Mouse (Mus musculus) myocyte (in vitro differentiated cells): ENCODE measurements at regions not wholly inside any gene's neighbourhood (a gene's known extent, or its start where the extent isn't known, plus 50 kb on each side); places are given as distances from the start of the nearest gene placed in this dataset.

Source experiments
- H3K27me3 ChIP-seq: one replicate; pipeline ENCODE4 v1.6.1; 2011; ENCODE audit not compliant: control insufficient read depth, insufficient read depth, insufficient read length
- H3K36me3 ChIP-seq: one replicate; pipeline ENCODE4 v1.6.1; 2011; ENCODE audit not compliant: control insufficient read depth, insufficient read depth
- H3K4me2 ChIP-seq: one replicate; pipeline ENCODE4 v1.6.1; 2011; ENCODE audit warnings: low read depth, control low read depth
- H3K4me3 ChIP-seq: one replicate; pipeline ENCODE4 v1.5.1; 2011; ENCODE audit warnings: mild to moderate bottlenecking, control low read depth, moderate library complexity
- H3K79me2 ChIP-seq: one replicate; pipeline ENCODE4 v1.6.1; 2011; ENCODE audit not compliant: control insufficient read depth, insufficient read depth
- H3ac ChIP-seq: one replicate; pipeline ENCODE4 v1.6.1; 2011; ENCODE audit not compliant: control insufficient read depth, insufficient read length
- CEBPB ChIP-seq: IDR thresholded peaks from 2 replicates; pipeline ENCODE4 v1.6.1; 2011; ENCODE audit warnings: mild to moderate bottlenecking, moderate library complexity; ENCODE audit not compliant: poor library complexity, insufficient read depth, severe bottlenecking
- E2F4 ChIP-seq: IDR thresholded peaks from one replicate; pipeline ENCODE4 v1.6.1; 2011; ENCODE audit warnings: mild to moderate bottlenecking, control low read depth, moderate library complexity; ENCODE audit not compliant: insufficient read depth
- MAX ChIP-seq: IDR thresholded peaks from one replicate; pipeline ENCODE4 v1.6.1; 2011; ENCODE audit warnings: low read depth, mild to moderate bottlenecking, control low read depth
- MYOD1 ChIP-seq, 3 experiments: IDR thresholded peaks; one replicate each; pipeline ENCODE4 v1.6.1; 2011; ENCODE audit warnings: control low read depth in 2 of 3, low read depth in 2 of 3, mild to moderate bottlenecking in 2 of 3, moderate library complexity in 1 of 3; ENCODE audit not compliant: insufficient read length in 2 of 3, control insufficient read depth in 1 of 3
- MYOG ChIP-seq, 3 experiments: IDR thresholded peaks; one replicate each; pipeline ENCODE4 v1.6.1; 2011; ENCODE audit warnings: control low read depth in 2 of 3, low read depth in 2 of 3, mild to moderate bottlenecking in 2 of 3; ENCODE audit not compliant: insufficient read length in 2 of 3, control insufficient read depth in 1 of 3, insufficient read depth in 1 of 3
- POLR2A ChIP-seq: IDR thresholded peaks from one replicate; pipeline ENCODE4 v1.6.1; 2011; ENCODE audit warnings: low read depth, mild to moderate bottlenecking, control low read depth, moderate library complexity; ENCODE audit not compliant: insufficient read length
- POLR2AphosphoS2 ChIP-seq: IDR thresholded peaks from one replicate; pipeline ENCODE4 v1.6.1; 2011; ENCODE audit warnings: low read depth, control low read depth; ENCODE audit not compliant: insufficient read length
- REST ChIP-seq: IDR thresholded peaks from one replicate; pipeline ENCODE4 v1.6.1; 2011; ENCODE audit warnings: mild to moderate bottlenecking, control low read depth, moderate library complexity; ENCODE audit not compliant: insufficient read depth, insufficient read length
- SRF ChIP-seq: IDR thresholded peaks from one replicate; pipeline ENCODE4 v1.6.1; 2011; ENCODE audit warnings: low read depth; ENCODE audit not compliant: control insufficient read depth, insufficient read length
- TCF12 ChIP-seq: IDR thresholded peaks from one replicate; pipeline ENCODE4 v1.6.1; 2011; ENCODE audit warnings: mild to moderate bottlenecking, control low read depth; ENCODE audit not compliant: poor library complexity, insufficient read depth, severe bottlenecking
- TCF3 ChIP-seq: IDR thresholded peaks from one replicate; pipeline ENCODE4 v1.6.1; 2011; ENCODE audit warnings: low read depth, control low read depth; ENCODE audit not compliant: insufficient read length
- USF1 ChIP-seq: IDR thresholded peaks from one replicate; pipeline ENCODE4 v1.6.1; 2011; ENCODE audit warnings: low read depth, mild to moderate bottlenecking, control low read depth, moderate library complexity

DNA sequence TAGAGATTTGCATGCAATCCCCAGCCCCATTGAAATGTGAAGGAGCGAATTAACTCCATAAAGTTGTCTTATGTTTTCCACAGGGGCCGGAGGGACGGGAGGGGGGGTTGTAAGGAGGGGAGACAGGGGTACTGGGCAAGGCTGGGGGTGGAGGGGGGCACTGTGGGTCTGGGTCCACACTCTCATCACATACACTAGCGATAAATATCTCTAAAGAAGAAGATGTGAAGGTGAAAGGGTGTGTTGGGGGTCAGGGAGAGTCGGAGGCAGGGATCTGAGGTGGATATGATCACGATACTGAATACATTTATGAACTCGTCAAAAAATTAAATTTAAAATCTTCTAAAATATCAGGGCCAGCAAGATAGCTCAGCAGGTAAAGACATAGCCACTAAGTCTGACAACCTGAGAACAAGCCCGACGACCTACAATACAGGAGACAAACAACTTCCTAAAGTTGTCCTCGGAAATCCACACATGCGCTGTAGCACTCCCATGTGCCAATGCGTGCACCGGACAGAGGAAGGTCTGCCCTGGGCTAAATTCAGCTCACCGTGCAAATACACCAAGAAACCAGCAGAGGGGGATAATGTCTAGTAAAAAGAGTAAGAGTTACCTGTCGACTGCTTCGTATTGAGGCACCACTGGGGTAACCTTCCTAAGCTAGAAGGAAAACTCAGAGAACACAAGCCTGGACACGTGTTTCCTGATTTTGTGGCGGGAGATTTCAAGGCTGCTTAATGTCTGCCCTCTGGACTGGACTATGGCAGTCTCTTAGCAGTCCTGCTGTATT, 85.6 kb upstream of the Nt5e start:
- no peak overlapping the region for H3ac ChIP-seq

GRCm38 (mm10) chr9:88242530-88242929, 84.5 kb upstream of the Nt5e start:
- Histone ChIP-seq H3K36me3 (no peaks in the 10 kb centered on the region), H3K79me2 (no peaks in the 10 kb centered on the region), H3K4me2 (no peak overlapping the region), H3K4me3 (no peak overlapping the region), H3ac (no peak overlapping the region), H3K27me3 (no peaks in the 10 kb centered on the region)
- no peak for TF ChIP-seq TCF12

More for the DNA sequence above, 85.6 kb upstream of the Nt5e start:
- Histone ChIP-seq H3K27me3 (no peaks in the 10 kb centered on the region), H3K79me2 (no peaks in the 10 kb centered on the region), H3K4me3 (no peak overlapping the region), H3K36me3 (no peaks in the 10 kb centered on the region), H3K4me2 (peak overlapping the region; percentile 77)
- peak; percentile 39 for TF ChIP-seq USF1
- peak; percentile 36 for TF ChIP-seq POLR2A
- no peak for TF ChIP-seq TCF12

GRCm38 (mm10) chr9:88244492-88244891, 82.5 kb upstream of the Nt5e start:
- H3K79me2 ChIP-seq: no peaks in the 10 kb centered on the region
- H3K4me3 ChIP-seq: no peak overlapping the region
- no peaks in the 10 kb centered on the region for H3K27me3 ChIP-seq
- H3K4me2 ChIP-seq: no peak overlapping the region
- H3ac ChIP-seq: no peak overlapping the region
- TF ChIP-seq CEBPB (no peak), POLR2A (no peak), TCF3 (no peak), SRF (no peak), TCF12 (no peak), MAX (no peak), USF1 (no peak), POLR2AphosphoS2 (no peak), E2F4 (no peak), MYOD1 (IDR thresholded peaks at IDR 0.05; ENCODE audit: control insufficient read depth in 1 of 3, insufficient read length in 2 of 3, low read depth in 2 of 3) (no peak), REST (no peak), MYOG (IDR thresholded peaks at IDR 0.05; ENCODE audit: control insufficient read depth in 1 of 3, insufficient read depth in 1 of 3, insufficient read length in 2 of 3, low read depth in 2 of 3) (no peak)
- H3K36me3 ChIP-seq: no peaks in the 10 kb centered on the region

DNA sequence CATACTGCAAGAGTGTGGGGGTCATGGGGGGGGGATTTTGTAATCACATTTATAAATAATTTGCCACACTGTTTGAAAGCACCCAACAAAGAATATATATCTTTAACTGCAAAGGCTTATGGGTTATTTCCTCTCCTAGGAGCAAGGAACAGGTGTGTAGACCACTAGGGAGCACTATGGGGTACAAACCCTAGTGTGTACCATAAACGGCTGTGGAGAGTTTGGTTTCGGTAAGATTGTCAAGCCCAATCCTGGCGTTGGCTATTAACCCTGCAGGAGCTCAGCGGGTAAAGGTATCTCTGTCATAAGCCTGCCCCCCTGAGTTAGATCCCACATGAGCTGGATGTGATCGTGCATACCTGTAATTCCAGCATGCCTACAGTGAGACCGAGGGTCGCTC, 71.0 kb upstream of the Nt5e start:
- Histone ChIP-seq H3K36me3 (no peaks in the 10 kb centered on the region), H3K27me3 (no peaks in the 10 kb centered on the region), H3ac (no peak overlapping the region), H3K4me3 (no peak overlapping the region), H3K79me2 (no peaks in the 10 kb centered on the region), H3K4me2 (no peak overlapping the region)
- no peak for TF ChIP-seq POLR2A

DNA sequence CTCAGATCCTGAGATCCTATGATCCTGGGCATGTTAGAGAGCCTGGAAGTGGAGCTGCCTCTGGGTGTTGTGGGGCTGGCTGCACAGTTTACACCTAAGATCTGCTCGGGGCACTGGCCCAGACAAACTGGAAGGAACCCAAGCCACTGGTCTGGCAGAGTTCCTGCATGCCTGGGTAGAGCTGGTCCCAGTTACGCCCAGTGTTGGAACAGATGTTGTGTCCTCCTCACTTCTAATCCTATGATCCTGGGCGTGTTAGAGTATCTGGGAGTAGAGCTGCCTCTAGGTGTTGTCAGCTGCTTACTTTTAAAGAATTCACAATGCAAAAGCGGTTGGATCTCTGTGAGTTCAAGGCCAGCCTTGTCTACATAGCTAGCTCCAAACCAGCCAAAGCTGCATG, 67.4 kb upstream of the Nt5e start:
- no peak for TF ChIP-seq CEBPB
- peak in 2 of 3 experiments; percentile 67 to 73 for TF ChIP-seq MYOG (IDR thresholded peaks at IDR 0.05; ENCODE audit: control insufficient read depth in 1 of 3, insufficient read depth in 1 of 3, insufficient read length in 2 of 3, low read depth in 2 of 3)
- no peak for TF ChIP-seq POLR2A
- TF ChIP-seq MYOD1 (IDR thresholded peaks at IDR 0.05; ENCODE audit: control insufficient read depth in 1 of 3, insufficient read length in 2 of 3, low read depth in 2 of 3): peak; percentile 5 to 82 (median 57)
- no peak for TF ChIP-seq USF1
- TF ChIP-seq TCF3: no peak
- no peak for TF ChIP-seq REST
- TF ChIP-seq TCF12: peak; percentile 71
- no peak for TF ChIP-seq POLR2AphosphoS2
- TF ChIP-seq E2F4: no peak
- TF ChIP-seq MAX: no peak
- no peak for TF ChIP-seq SRF
- no peaks in the 10 kb centered on the region for H3K36me3 ChIP-seq

DNA sequence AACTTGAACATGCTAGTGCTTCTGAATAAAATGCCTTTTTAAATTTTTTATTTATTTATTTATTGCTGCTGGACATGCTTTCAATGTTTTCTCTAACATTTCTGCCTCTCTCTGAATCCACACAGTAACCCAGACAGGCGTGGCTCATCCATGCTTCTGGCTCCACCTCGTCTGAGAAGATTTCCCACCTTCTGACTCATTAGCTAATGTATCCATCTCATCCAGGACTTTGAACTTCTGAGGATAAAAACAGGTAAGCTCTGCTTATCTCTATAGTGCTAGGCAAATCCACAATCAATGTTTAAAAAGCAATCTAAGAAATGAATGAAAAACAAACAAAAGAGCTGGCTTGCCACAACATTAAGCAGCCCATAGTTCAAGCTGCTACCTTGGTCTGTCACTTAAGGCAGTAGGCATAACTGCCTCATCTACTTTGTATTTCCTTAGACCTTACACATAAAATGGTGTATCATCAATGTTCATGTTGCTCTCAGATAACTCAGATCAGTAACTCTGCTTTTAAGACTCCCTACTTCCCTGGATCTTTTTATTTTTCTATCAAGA, 66.8 kb upstream of the Nt5e start:
- Histone ChIP-seq H3K4me3 (no peak overlapping the region), H3K27me3 (no peaks in the 10 kb centered on the region), H3K36me3 (no peaks in the 10 kb centered on the region), H3K4me2 (peak overlapping the region; percentile 16), H3K79me2 (no peaks in the 10 kb centered on the region), H3ac (no peak overlapping the region)
- no peak for TF ChIP-seq MAX
- TF ChIP-seq E2F4: no peak
- no peak for TF ChIP-seq REST
- no peak for TF ChIP-seq POLR2AphosphoS2
- no peak for TF ChIP-seq POLR2A
- no peak for TF ChIP-seq SRF
- TF ChIP-seq TCF12: no peak
- TF ChIP-seq MYOD1 (IDR thresholded peaks at IDR 0.05; ENCODE audit: control insufficient read depth in 1 of 3, insufficient read length in 2 of 3, low read depth in 2 of 3): no peak
- TF ChIP-seq TCF3: no peak
- no peak for TF ChIP-seq CEBPB
- TF ChIP-seq USF1: no peak
- TF ChIP-seq MYOG (IDR thresholded peaks at IDR 0.05; ENCODE audit: control insufficient read depth in 1 of 3, insufficient read depth in 1 of 3, insufficient read length in 2 of 3, low read depth in 2 of 3): no peak

More for the DNA sequence above, 67.4 kb upstream of the Nt5e start:
- peak overlapping the region; percentile 37 for H3K4me2 ChIP-seq
- no peak overlapping the region for H3K4me3 ChIP-seq
- H3K27me3 ChIP-seq: no peaks in the 10 kb centered on the region
- no peaks in the 10 kb centered on the region for H3K79me2 ChIP-seq
- H3ac ChIP-seq: no peak overlapping the region
